Mouse (Mus musculus): Measurements from ENCODE around the gene Cntnap1. TPM values are rescaled to one million over a fixed set of nuclear protein-coding genes. Genes with fewer than 3 reads are reported as not detected.

Gene Cntnap1
- polyA plus RNA-seq, 1 experiment from 2014 or later: 0.28 TPM

Small RNA genes within 50 kb of the gene (microRNA-seq; reads per million reads assigned to microRNA genes)
- not detected for gene Gm27626

Other genes with a start within 250 kb of the Cntnap1 start
- 16.9 and 20.4 TPM in 2 replicates for gene Stat3, start 231.0 kb upstream of the Cntnap1 start, polyA plus RNA-seq (2016; fragmentation: Nextera tagmentation; extraction: Ambion mirVana)
- 16.7 and 21.8 TPM in 2 replicates for gene Cavin1, start 199.6 kb upstream of the Cntnap1 start, polyA plus RNA-seq (2016; fragmentation: Nextera tagmentation; extraction: Ambion mirVana)
- gene Atp6v0a1, start 161.1 kb upstream of the Cntnap1 start, polyA plus RNA-seq (2016; fragmentation: Nextera tagmentation; extraction: Ambion mirVana): 33.9 and 43.9 TPM in 2 replicates
- 10.0 and 11.6 TPM in 2 replicates for gene Naglu, start 100.5 kb upstream of the Cntnap1 start, polyA plus RNA-seq (2016; fragmentation: Nextera tagmentation; extraction: Ambion mirVana)
- 0.12 TPM in 1 of 2 replicates, not detected in the other for gene Hsd17b1, start 92.1 kb upstream of the Cntnap1 start, polyA plus RNA-seq (2016; fragmentation: Nextera tagmentation; extraction: Ambion mirVana)
- 57.5 TPM in 2 replicates for gene Coasy, start 88.0 kb upstream of the Cntnap1 start, polyA plus RNA-seq (2016; fragmentation: Nextera tagmentation; extraction: Ambion mirVana)
- gene Mlx, start 83.2 kb upstream of the Cntnap1 start, polyA plus RNA-seq (2016; fragmentation: Nextera tagmentation; extraction: Ambion mirVana): 42.7 and 49.1 TPM in 2 replicates
- gene Psmc3ip, start 75.1 kb upstream of the Cntnap1 start, polyA plus RNA-seq (2016; fragmentation: Nextera tagmentation; extraction: Ambion mirVana): 74.3 and 77.3 TPM in 2 replicates
- 16.4 and 20.2 TPM in 2 replicates for gene Retreg3, start 50.6 kb upstream of the Cntnap1 start, polyA plus RNA-seq (2016; fragmentation: Nextera tagmentation; extraction: Ambion mirVana)
- 131 and 135 TPM in 2 replicates for gene Tubg1, start 50.6 kb upstream of the Cntnap1 start, polyA plus RNA-seq (2016; fragmentation: Nextera tagmentation; extraction: Ambion mirVana)
- 2.1 and 3.9 TPM in 2 replicates for gene Tubg2, start 14.6 kb upstream of the Cntnap1 start, polyA plus RNA-seq (2016; fragmentation: Nextera tagmentation; extraction: Ambion mirVana)
- gene Plekhh3, start 828 bp downstream of the Cntnap1 start, polyA plus RNA-seq (2016; fragmentation: Nextera tagmentation; extraction: Ambion mirVana): 4.5 and 5.6 TPM in 2 replicates
- gene Ccr10, start 4.9 kb downstream of the Cntnap1 start, polyA plus RNA-seq (2016; fragmentation: Nextera tagmentation; extraction: Ambion mirVana): 0.17 and 0.20 TPM in 2 replicates
- 11.1 and 11.2 TPM in 2 replicates for gene Ezh1, start 55.9 kb downstream of the Cntnap1 start, polyA plus RNA-seq (2016; fragmentation: Nextera tagmentation; extraction: Ambion mirVana)
- 64.7 and 71.5 TPM in 2 replicates for gene Ramp2, start 75.5 kb downstream of the Cntnap1 start, polyA plus RNA-seq (2016; fragmentation: Nextera tagmentation; extraction: Ambion mirVana)
- gene Vps25, start 83.2 kb downstream of the Cntnap1 start, polyA plus RNA-seq (2016; fragmentation: Nextera tagmentation; extraction: Ambion mirVana): 137 and 143 TPM in 2 replicates
- 5.4 and 8.0 TPM in 2 replicates for gene Wnk4, start 90.0 kb downstream of the Cntnap1 start, polyA plus RNA-seq (2016; fragmentation: Nextera tagmentation; extraction: Ambion mirVana)
- 1.6 and 1.8 TPM in 2 replicates for gene Cntd1, start 108.5 kb downstream of the Cntnap1 start, polyA plus RNA-seq (2016; fragmentation: Nextera tagmentation; extraction: Ambion mirVana)
- gene Coa3, start 108.6 kb downstream of the Cntnap1 start, polyA plus RNA-seq (2016; fragmentation: Nextera tagmentation; extraction: Ambion mirVana): 223 and 228 TPM in 2 replicates
- gene Becn1, start 131.8 kb downstream of the Cntnap1 start, polyA plus RNA-seq (2016; fragmentation: Nextera tagmentation; extraction: Ambion mirVana): 152 and 162 TPM in 2 replicates
- 181 and 194 TPM in 2 replicates for gene Psme3, start 145.7 kb downstream of the Cntnap1 start, polyA plus RNA-seq (2016; fragmentation: Nextera tagmentation; extraction: Ambion mirVana)
- 1.6 and 2.5 TPM in 2 replicates for gene Aoc2, start 154.5 kb downstream of the Cntnap1 start, polyA plus RNA-seq (2016; fragmentation: Nextera tagmentation; extraction: Ambion mirVana)
- 0.04 TPM in 1 of 2 replicates, not detected in the other for gene Aoc3, start 160.1 kb downstream of the Cntnap1 start, polyA plus RNA-seq (2016; fragmentation: Nextera tagmentation; extraction: Ambion mirVana)
- not detected in 2 replicates for gene G6pc, start 197.0 kb downstream of the Cntnap1 start, polyA plus RNA-seq (2016; fragmentation: Nextera tagmentation; extraction: Ambion mirVana)
- gene Aarsd1, start 247.1 kb downstream of the Cntnap1 start, polyA plus RNA-seq (2016; fragmentation: Nextera tagmentation; extraction: Ambion mirVana): 105 TPM in 2 replicates

Data from midbrain, embryonic 10.5 days (tissue).